Mouse (Mus musculus): ENCODE results near the gene G6pc2.

The G6pc2 gene

DNA sequence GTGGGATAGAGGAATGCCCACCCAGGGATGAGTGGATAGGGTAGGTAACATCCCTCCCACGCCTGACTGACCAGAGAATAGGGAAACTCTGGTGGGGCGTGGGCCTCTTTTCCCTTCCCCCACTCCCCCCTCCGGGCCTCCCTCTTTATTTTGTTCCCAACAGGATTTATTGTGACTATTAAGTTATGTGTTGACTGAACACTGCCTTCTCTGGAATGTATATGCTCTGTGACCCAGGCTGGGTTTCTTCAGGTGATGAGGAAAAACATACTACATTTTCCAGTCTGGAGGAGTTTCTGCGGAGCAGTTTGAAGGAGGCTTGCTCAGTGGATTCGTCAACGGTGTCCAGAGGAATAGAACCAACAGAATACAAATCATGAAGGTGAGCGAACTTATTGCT lies at the start of gene G6pc2:
Gene G6pc2, plus strand, starts transcription at position 301 of the 400 bp plus-strand sequence.
- Histone ChIP-seq H3K27me3 (ENCODE audit: control insufficient read depth, insufficient read depth, low read length, poor library complexity, severe bottlenecking) (no peaks in the 10 kb centered on the region), H3K36me3 (ENCODE audit: control insufficient read depth, insufficient read depth, low read length, poor library complexity, severe bottlenecking) (no peaks in the 10 kb centered on the region; the same call in 1 of the 2 replicates)
- DNase-seq (ENCODE audit: low read depth, low spot score), result no peak

DNA sequence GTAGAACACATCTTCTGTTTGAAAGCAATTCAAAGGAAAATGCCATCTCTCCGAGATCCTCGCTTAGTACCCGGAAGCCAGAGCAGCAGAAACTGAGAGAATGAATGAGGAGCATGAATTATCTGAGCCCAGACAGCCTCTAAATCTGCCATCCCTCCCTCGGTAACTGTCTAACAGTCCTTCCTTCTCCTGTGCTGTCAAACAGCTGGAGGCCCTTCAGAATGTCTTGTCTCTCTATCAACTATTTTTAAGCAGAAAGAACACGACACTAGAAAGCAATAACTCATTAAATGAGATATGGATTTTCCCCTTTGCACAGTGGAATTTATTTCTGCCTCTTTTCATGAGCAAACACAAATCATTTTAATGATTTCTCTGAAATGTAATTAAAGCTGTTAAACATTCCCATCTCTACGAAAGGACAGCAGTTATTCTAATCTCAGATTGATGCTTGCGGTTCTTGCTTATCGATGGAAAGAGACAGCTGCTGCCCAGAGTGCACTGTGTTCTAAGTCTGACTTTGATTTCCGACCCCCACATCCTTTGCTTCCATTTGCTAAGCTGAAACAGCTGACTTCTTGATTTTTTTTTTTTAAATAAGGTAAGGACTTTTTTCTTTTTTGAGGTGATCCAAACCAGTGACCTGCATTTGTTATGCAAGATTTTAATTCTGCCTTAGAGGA lies 40.3 kb upstream of the G6pc2 start:
- no peak for DNase-seq (ENCODE audit: low read depth, low spot score)
- no peaks in the 10 kb centered on the region for H3K27me3 ChIP-seq (ENCODE audit: control insufficient read depth, insufficient read depth, low read length, poor library complexity, severe bottlenecking)
- no peaks in the 10 kb centered on the region for H3K36me3 ChIP-seq (ENCODE audit: control insufficient read depth, insufficient read depth, low read length, poor library complexity, severe bottlenecking)

DNA sequence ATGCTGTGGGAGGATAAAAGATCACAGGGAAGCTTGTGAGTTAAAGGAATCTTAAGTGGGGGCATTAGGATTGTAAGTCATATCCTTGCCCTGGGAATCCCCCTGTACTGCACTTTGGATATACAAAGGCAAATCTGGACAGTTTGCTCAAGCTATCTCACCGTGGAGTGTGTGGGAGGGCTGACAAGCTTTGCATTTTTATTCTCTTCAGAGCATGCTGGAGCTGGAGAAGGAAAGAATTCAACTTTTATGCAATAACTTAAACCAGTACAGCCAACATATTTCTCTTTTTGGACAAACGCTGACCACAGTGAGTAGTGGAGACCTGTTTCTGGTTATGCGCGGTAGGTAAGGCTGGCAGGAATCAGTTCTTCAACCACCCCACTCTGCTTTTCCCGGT lies 35.6 kb upstream of the G6pc2 start:
- H3K36me3 ChIP-seq (ENCODE audit: control insufficient read depth, insufficient read depth, low read length, poor library complexity, severe bottlenecking), result no peaks in the 10 kb centered on the region
- DNase-seq (ENCODE audit: low read depth, low spot score), result no peak
- H3K27me3 ChIP-seq (ENCODE audit: control insufficient read depth, insufficient read depth, low read length, poor library complexity, severe bottlenecking), result no peaks in the 10 kb centered on the region

DNA sequence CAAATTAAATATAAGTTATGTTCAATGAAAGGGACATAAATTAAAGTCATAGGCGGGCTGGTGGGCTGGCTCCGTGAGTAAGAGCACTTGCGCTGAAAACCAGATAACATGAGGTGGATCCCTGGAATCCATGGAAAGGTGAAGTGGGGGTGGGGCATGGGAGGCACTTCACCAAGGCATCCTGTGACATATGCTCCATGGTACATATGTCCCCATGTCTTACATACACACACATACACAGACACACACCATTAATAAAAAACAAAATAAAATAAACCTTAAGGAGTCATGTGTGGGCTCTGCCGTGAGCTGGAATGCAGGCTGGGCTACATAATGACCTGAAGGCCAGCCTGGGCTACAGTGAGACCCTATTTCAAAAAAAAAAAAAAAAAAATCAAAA lies 31.2 kb upstream of the G6pc2 start:
- Histone ChIP-seq H3K27me3 (ENCODE audit: control insufficient read depth, insufficient read depth, low read length, poor library complexity, severe bottlenecking) (no peaks in the 10 kb centered on the region; the same call in 1 of the 2 replicates), H3K36me3 (ENCODE audit: control insufficient read depth, insufficient read depth, low read length, poor library complexity, severe bottlenecking) (no peaks in the 10 kb centered on the region)
- DNase-seq (ENCODE audit: low read depth, low spot score), result no peak

DNA sequence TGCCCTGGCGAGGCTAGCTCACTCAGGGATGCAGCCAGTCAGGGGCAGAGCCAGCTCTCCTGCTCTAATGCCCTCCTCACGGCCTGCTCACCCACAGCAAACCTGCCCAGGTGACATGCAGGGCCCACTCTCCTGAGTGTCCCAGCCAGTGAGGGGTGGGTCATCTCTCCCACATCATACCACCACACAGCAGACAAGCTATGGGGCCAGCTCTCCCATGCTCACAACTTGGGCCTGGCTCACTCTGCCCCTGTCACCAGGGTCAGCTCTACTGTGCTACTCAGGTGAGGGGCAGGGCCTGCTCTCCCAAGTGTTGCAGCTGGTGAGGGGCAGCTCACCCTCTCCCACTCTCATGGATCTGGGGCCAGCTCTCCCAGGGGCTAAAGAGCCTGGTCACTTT lies 22.9 kb upstream of the G6pc2 start:
- H3K36me3 ChIP-seq (ENCODE audit: control insufficient read depth, insufficient read depth, low read length, poor library complexity, severe bottlenecking), result no peaks in the 10 kb centered on the region
- no peak for DNase-seq (ENCODE audit: low read depth, low spot score)
- no peaks in the 10 kb centered on the region for H3K27me3 ChIP-seq (ENCODE audit: control insufficient read depth, insufficient read depth, low read length, poor library complexity, severe bottlenecking)

DNA sequence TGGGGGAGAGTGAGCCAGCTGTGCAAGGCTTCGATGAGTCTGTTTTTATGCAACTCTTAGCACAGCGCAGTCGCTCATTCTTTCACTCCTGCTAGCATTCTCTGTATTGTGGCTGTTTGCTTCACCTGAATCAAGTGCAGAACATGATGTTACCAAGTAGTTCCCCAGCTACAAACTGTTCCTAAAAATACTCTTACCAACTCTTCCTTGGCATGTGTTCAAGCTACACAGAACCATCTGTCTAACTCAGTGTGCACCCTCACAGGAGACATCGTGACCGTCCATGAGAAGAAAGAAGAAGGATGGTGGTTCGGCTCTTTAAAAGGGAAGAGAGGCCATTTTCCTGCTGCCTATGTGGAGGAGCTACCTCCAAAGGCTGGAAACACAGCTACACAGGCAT lies 22.1 kb upstream of the G6pc2 start:
- no peaks in the 10 kb centered on the region for H3K27me3 ChIP-seq (ENCODE audit: control insufficient read depth, insufficient read depth, low read length, poor library complexity, severe bottlenecking)
- DNase-seq (ENCODE audit: low read depth, low spot score), result no peak
- no peaks in the 10 kb centered on the region for H3K36me3 ChIP-seq (ENCODE audit: control insufficient read depth, insufficient read depth, low read length, poor library complexity, severe bottlenecking)

DNA sequence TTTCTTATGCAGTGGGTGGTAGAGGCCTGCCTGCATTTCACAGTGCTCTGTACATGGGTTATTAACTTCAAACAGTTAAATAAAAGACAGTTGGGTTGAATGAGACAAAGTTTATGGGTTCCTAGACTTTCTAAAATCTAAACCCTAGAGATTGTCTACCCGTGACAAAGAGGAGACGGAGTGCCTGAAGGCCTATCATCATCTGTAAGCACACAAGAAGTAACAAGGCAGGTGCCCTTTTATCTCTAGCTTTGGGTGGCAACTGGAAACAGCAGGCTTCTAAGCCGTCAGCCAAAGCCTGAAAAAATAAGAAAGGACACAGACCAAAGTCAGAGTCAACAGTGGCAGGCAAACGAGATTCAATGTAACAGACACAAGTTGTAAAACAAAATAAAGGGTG lies 21.7 kb upstream of the G6pc2 start:
- DNase-seq (ENCODE audit: low read depth, low spot score), result no peak
- Histone ChIP-seq H3K36me3 (ENCODE audit: control insufficient read depth, insufficient read depth, low read length, poor library complexity, severe bottlenecking) (no peaks in the 10 kb centered on the region), H3K27me3 (ENCODE audit: control insufficient read depth, insufficient read depth, low read length, poor library complexity, severe bottlenecking) (no peaks in the 10 kb centered on the region)

DNA sequence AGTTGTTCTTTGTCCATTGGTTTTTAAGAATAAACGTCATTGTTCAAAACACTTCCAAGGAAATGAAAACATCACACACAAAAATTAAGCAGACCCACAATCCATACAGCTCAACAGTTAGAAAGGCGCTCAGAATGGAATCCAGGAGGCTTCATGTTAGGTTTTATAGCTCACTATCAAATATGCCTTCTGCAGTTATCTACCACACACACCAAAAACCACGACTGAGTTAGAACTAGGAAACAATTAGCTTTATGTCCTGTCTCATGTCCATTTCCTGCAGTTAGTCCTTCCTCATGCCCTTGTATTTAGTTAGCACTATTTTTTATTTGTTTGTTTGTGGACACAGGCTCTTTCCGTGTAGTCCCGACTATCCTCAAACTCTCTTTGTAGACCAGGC lies 19.8 kb upstream of the G6pc2 start:
- H3K36me3 ChIP-seq (ENCODE audit: control insufficient read depth, insufficient read depth, low read length, poor library complexity, severe bottlenecking), result no peaks in the 10 kb centered on the region
- no peak for DNase-seq (ENCODE audit: low read depth, low spot score)
- no peaks in the 10 kb centered on the region for H3K27me3 ChIP-seq (ENCODE audit: control insufficient read depth, insufficient read depth, low read length, poor library complexity, severe bottlenecking)

DNA sequence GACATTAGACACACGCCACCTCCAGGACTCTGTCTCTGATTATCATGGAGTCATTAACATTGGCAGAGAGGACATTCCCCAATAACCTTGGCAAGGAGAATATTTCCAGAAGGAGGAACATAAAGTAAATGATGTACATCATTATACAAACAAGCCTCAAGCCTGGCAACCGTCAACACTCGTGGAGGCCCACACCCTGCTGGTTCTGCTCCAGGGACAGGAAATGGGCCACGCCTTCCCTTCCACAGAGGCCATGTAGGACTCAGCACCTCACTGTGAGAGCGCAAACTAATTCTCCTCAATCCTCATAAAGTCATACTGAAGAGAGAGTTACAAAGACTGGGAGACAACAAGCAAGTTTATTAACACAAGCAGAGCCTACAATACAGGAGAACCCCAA lies 17.3 kb upstream of the G6pc2 start:
- Histone ChIP-seq H3K36me3 (ENCODE audit: control insufficient read depth, insufficient read depth, low read length, poor library complexity, severe bottlenecking) (no peaks in the 10 kb centered on the region), H3K27me3 (ENCODE audit: control insufficient read depth, insufficient read depth, low read length, poor library complexity, severe bottlenecking) (no peaks in the 10 kb centered on the region)
- no peak for DNase-seq (ENCODE audit: low read depth, low spot score)

DNA sequence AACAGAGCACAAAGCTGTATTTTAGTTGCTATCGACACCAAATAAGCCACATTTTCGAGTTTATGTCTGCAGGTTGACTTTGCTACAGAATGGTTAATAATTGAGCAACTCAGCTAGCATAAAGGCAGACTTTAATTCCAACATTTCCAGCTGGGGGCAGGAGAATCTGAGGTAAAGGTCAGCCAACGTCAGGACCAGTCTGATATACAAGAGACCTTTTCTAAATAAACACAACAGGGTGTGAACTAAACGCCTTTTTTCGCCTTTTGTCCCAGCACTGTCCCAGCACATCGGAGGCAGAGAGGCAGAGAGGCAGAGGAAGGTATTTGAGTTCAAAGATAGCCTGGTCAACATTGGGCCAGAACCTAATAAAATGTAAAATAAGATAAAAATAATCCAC lies 5.7 kb upstream of the G6pc2 start:
- no peaks in the 10 kb centered on the region for H3K27me3 ChIP-seq (ENCODE audit: control insufficient read depth, insufficient read depth, low read length, poor library complexity, severe bottlenecking)
- DNase-seq (ENCODE audit: low read depth, low spot score), result no peak
- no peaks in the 10 kb centered on the region for H3K36me3 ChIP-seq (ENCODE audit: control insufficient read depth, insufficient read depth, low read length, poor library complexity, severe bottlenecking)

DNA sequence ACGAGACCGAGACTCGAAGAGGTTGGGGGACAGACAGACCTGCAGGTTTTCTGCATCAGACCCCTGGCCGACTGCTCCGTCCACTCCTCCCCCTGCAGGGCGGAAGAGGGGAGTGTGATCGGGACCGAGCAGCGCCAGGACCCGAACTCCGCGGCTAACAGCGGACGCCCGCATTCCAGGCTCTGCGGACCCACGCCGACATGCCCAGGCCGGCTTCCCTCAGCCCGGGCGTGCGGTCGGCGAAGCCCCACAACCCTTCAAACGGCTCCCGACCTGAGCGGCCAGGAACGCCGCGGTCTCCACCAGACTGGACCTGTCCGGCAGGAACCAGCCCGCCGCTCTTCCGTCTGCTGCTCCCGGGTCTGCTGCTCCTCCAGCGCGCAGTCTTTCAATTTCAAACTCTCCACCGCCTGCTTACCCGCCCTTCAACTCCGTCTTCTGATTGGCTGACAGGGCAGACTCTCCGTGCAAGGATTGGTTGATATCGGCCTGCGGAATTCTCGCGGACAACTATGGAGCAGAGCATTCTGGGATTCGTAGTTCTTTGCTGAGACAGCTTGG lies 5.0 kb upstream of the G6pc2 start, which contains the start of gene Spc25:
Gene Spc25, minus strand, starts transcription at position 404 of the 561 bp plus-strand sequence.
- Histone ChIP-seq H3K36me3 (ENCODE audit: control insufficient read depth, insufficient read depth, low read length, poor library complexity, severe bottlenecking) (no peaks in the 10 kb centered on the region), H3K27me3 (ENCODE audit: control insufficient read depth, insufficient read depth, low read length, poor library complexity, severe bottlenecking) (no peaks in the 10 kb centered on the region)
- DNase-seq (ENCODE audit: low read depth, low spot score), result peak; percentile 97

DNA sequence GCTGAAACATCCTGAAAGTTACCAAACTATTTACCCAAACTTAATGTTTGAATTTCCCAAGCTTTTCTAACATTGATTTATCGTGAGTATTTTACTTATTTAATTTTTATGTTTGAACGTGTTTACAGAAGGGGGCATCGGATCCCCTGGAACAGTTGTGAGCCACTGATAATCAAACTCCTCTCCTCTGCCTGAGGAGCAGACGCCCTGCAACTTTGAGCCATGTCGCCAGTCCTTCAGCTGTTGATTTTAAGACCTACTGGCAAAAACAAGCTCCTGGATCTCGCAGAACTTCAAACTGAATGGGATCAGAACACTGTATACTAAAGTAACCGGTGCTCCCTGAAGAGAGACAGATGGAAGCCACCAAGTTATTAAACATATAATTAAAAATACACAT lies 4.3 kb upstream of the G6pc2 start:
- no peaks in the 10 kb centered on the region for H3K36me3 ChIP-seq (ENCODE audit: control insufficient read depth, insufficient read depth, low read length, poor library complexity, severe bottlenecking)
- DNase-seq (ENCODE audit: low read depth, low spot score), result peak; percentile 3
- no peaks in the 10 kb centered on the region for H3K27me3 ChIP-seq (ENCODE audit: control insufficient read depth, insufficient read depth, low read length, poor library complexity, severe bottlenecking)

DNA sequence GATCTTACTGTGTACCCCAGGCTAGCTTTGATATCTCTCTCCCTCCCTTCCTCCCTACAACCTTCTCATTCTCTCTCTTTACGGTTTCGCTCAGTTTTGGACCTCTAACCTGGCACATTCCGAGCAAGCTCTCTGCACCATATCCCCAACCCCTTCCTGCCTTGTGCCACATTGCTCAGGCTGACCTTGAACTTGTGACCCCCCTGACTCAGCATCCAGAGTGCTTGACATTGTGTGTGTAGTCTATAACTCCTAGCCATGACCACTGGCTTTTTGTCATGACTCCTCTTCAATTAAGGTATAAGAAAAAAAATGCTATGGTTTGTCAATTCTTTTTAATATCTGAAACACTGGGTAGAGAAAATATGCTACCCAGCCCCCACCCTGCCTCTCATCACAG lies 1.2 kb upstream of the G6pc2 start:
- Histone ChIP-seq H3K36me3 (ENCODE audit: control insufficient read depth, insufficient read depth, low read length, poor library complexity, severe bottlenecking) (no peaks in the 10 kb centered on the region; the same call in 1 of the 2 replicates), H3K27me3 (ENCODE audit: control insufficient read depth, insufficient read depth, low read length, poor library complexity, severe bottlenecking) (no peaks in the 10 kb centered on the region)
- DNase-seq (ENCODE audit: low read depth, low spot score), result no peak

DNA sequence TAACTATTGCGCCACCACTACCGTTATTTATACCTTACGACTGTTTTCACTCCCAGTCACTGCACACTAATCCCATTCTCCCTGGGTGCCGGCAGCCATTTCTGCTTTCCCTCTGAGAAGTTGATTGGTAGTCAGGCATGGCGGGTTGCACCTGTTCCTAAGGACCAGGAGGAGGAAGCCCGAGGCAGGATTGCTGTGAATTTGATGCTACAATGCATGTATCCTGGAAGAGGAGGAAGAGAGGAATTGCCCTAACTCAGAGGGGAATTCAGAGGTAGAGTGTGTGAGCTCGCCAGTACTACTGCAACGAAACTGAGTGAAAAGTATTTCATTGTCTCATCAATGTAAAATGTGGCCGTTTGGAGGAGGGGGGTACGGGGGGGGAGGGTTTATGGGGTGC lies 1.8 kb downstream of the G6pc2 start:
- no peak for DNase-seq (ENCODE audit: low read depth, low spot score)
- Histone ChIP-seq H3K27me3 (ENCODE audit: control insufficient read depth, insufficient read depth, low read length, poor library complexity, severe bottlenecking) (no peaks in the 10 kb centered on the region), H3K36me3 (ENCODE audit: control insufficient read depth, insufficient read depth, low read length, poor library complexity, severe bottlenecking) (no peaks in the 10 kb centered on the region; the same call in 1 of the 2 replicates)

DNA sequence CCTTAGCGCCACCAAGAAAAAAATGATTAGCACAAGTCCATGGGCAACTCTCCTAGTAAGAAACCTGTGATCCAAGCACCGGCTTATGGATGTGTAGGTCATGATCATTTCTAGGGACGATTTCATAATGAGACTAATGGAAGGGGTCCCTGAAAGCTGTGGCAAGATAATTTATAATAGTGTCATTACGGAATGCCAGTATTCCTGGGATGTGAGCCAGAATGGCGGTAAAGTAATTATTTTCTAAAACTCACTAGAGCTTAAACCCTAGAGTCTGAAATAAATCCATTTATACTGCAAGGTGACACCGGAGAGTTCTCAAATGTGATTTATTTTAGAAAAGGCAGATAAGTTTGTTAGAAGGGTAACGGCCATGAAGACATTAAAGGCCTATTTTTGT lies 4.4 kb downstream of the G6pc2 start:
- Histone ChIP-seq H3K36me3 (ENCODE audit: control insufficient read depth, insufficient read depth, low read length, poor library complexity, severe bottlenecking) (no peaks in the 10 kb centered on the region; the same call in 1 of the 2 replicates), H3K27me3 (ENCODE audit: control insufficient read depth, insufficient read depth, low read length, poor library complexity, severe bottlenecking) (no peaks in the 10 kb centered on the region; the same call in 1 of the 2 replicates)
- DNase-seq (ENCODE audit: low read depth, low spot score), result no peak

All from splenic B cell, adult 2 months (primary cell).